Mouse (Mus musculus) forebrain, embryonic 10.5 days (tissue): Measurements from ENCODE around the gene Frem1. TPM values are rescaled to one million over a fixed set of nuclear protein-coding genes. Genes with fewer than 3 reads are reported as not detected.

Experiments
- DNase-seq: peaks from one replicate; pipeline ENCODE4 v3.0.0-alpha.2; 2017; ENCODE audit warnings: low spot score; ENCODE audit errors: extremely low spot score
- H3K27ac ChIP-seq: fragments of 300-500 bp; sonication (generic); 2 replicates; pipeline ENCODE4 v1.5.1; 2016; ENCODE audit warnings: mild to moderate bottlenecking
- H3K27me3 ChIP-seq: fragments of 300-500 bp; sonication (generic); 2 replicates; pipeline ENCODE4 v1.6.1; 2016; ENCODE audit warnings: mild to moderate bottlenecking; ENCODE audit not compliant: poor library complexity, severe bottlenecking
- H3K36me3 ChIP-seq: fragments of 300-500 bp; sonication (generic); replicated peaks from 2 replicates; pipeline ENCODE4 v1.6.1; 2016; ENCODE audit warnings: mild to moderate bottlenecking, moderate library complexity
- H3K4me1 ChIP-seq: fragments of 300-500 bp; sonication (generic); 2 replicates; pipeline ENCODE4 v1.6.1; 2016
- H3K4me3 ChIP-seq: fragments of 300-500 bp; sonication (generic); 2 replicates; pipeline ENCODE4 v1.5.1; 2016; ENCODE audit warnings: mild to moderate bottlenecking, moderate library complexity
- H3K9me3 ChIP-seq: fragments of 300-500 bp; sonication (generic); 2 replicates; pipeline ENCODE4 v1.6.1; 2016; ENCODE audit warnings: mild to moderate bottlenecking, moderate library complexity
- WGBS: fragments of 180-500 bp; shearing (Covaris S2); methylation state at CpG from one replicate; pipeline ENCODE4 v1.1.7; 2016; 5-methylcytosine and 5-hydroxymethylcytosine counted together
- polyA plus RNA-seq: library from polyadenylated mRNA; unstranded; fragments of >200 nt; fragmentation: Nextera tagmentation; extraction: Ambion mirVana; gene quantifications from 2 replicates; pipeline ENCODE4 v1.2.1, GENCODE M21; 2016

Gene Frem1
- polyA plus RNA-seq, 1 experiment from 2014 or later: 7.2 TPM

GRCm38 (mm10) chr4:82876656-82877055 lies 175.5 kb downstream of the Frem1 start:
- Histone ChIP-seq H3K9me3 (no peaks in the 10 kb centered on the region), H3K4me3 (no peak overlapping the region), H3K36me3 (no peaks in the 10 kb centered on the region), H3K4me1 (peaks cover 8% of the 10 kb centered on the region), H3K27ac (no peak overlapping the region), H3K27me3 (no peaks in the 10 kb centered on the region)
- 87% methylated on average over 2 of the region's 2 CpGs for WGBS
- DNase-seq: no peak

- 78% methylated on average over 4 of the region's 4 CpGs for WGBS
- no peak overlapping the region for H3K4me3 ChIP-seq
- H3K27ac ChIP-seq: no peak overlapping the region
- no peaks in the 10 kb centered on the region for H3K9me3 ChIP-seq
- H3K27me3 ChIP-seq: no peaks in the 10 kb centered on the region
- no peaks in the 10 kb centered on the region for H3K36me3 ChIP-seq
- no peak for DNase-seq
- peaks cover 8% of the 10 kb centered on the region for H3K4me1 ChIP-seq
These were observed 176.6 kb downstream of the Frem1 start for GRCm38 (mm10) chr4:82875532-82875931.

GRCm38 (mm10) chr4:82874791-82875190 lies 177.3 kb downstream of the Frem1 start:
- H3K4me1 ChIP-seq: peaks cover 8% of the 10 kb centered on the region
- no peaks in the 10 kb centered on the region for H3K36me3 ChIP-seq
- no peaks in the 10 kb centered on the region for H3K9me3 ChIP-seq
- no peaks in the 10 kb centered on the region for H3K27me3 ChIP-seq
- WGBS: 65% methylated on average over 4 of the region's 4 CpGs
- no peak for DNase-seq
- no peak overlapping the region for H3K4me3 ChIP-seq
- no peak overlapping the region for H3K27ac ChIP-seq

GRCm38 (mm10) chr4:82872548-82872947 lies 179.6 kb downstream of the Frem1 start:
- H3K9me3 ChIP-seq: no peaks in the 10 kb centered on the region
- no peaks in the 10 kb centered on the region for H3K36me3 ChIP-seq

GRCm38 (mm10) chr4:82872121-82872520 lies 180.0 kb downstream of the Frem1 start:
- 51% methylated on average over 6 of the region's 6 CpGs for WGBS
- H3K27ac ChIP-seq: no peak overlapping the region
- H3K36me3 ChIP-seq: no peaks in the 10 kb centered on the region
- no peaks in the 10 kb centered on the region for H3K27me3 ChIP-seq
- H3K4me3 ChIP-seq: no peak overlapping the region
- no peaks in the 10 kb centered on the region for H3K9me3 ChIP-seq
- no peak for DNase-seq
- H3K4me1 ChIP-seq: peaks cover 8% of the 10 kb centered on the region

More at GRCm38 (mm10) chr4:82872548-82872947, 179.6 kb downstream of the Frem1 start:
- no peaks in the 10 kb centered on the region for H3K27me3 ChIP-seq
- peaks cover 8% of the 10 kb centered on the region for H3K4me1 ChIP-seq
- no peak overlapping the region for H3K27ac ChIP-seq
- DNase-seq: no peak
- 86% methylated on average over 4 of the region's 4 CpGs for WGBS
- H3K4me3 ChIP-seq: no peak overlapping the region

- Histone ChIP-seq H3K27ac (no peak overlapping the region), H3K4me3 (no peak overlapping the region), H3K27me3 (no peaks in the 10 kb centered on the region), H3K36me3 (no peaks in the 10 kb centered on the region), H3K4me1 (peaks cover 8% of the 10 kb centered on the region), H3K9me3 (no peaks in the 10 kb centered on the region)
- WGBS: 89% methylated on average over 6 of the region's 6 CpGs
- no peak for DNase-seq
These were observed 181.2 kb downstream of the Frem1 start for GRCm38 (mm10) chr4:82870931-82871330.

GRCm38 (mm10) chr4:82867731-82868445 lies 184.3 kb downstream of the Frem1 start:
- no peaks in the 10 kb centered on the region for H3K36me3 ChIP-seq
- 89% methylated on average over 5 of the region's 5 CpGs for WGBS
- H3K4me1 ChIP-seq: peaks cover 8% of the 10 kb centered on the region
- H3K27ac ChIP-seq: no peak overlapping the region
- H3K27me3 ChIP-seq: no peaks in the 10 kb centered on the region
- H3K4me3 ChIP-seq: no peak overlapping the region
- no peak for DNase-seq
- no peaks in the 10 kb centered on the region for H3K9me3 ChIP-seq

- no peaks in the 10 kb centered on the region for H3K9me3 ChIP-seq
- H3K27ac ChIP-seq: no peak overlapping the region
- no peaks in the 10 kb centered on the region for H3K36me3 ChIP-seq
- peaks cover 1% of the 10 kb centered on the region; the same call in 1 of the 2 replicates for H3K4me1 ChIP-seq
- H3K27me3 ChIP-seq: no peaks in the 10 kb centered on the region
- 40% methylated on average over 4 of the region's 4 CpGs for WGBS
- DNase-seq: no peak
- H3K4me3 ChIP-seq: no peak overlapping the region
These were observed 185.0 kb downstream of the Frem1 start for GRCm38 (mm10) chr4:82867111-82867510.

GRCm38 (mm10) chr4:82864974-82865699 lies 187.0 kb downstream of the Frem1 start:
- Histone ChIP-seq H3K4me1 (no peaks in the 10 kb centered on the region), H3K4me3 (no peak overlapping the region), H3K27ac (no peak overlapping the region), H3K36me3 (no peaks in the 10 kb centered on the region), H3K9me3 (no peaks in the 10 kb centered on the region), H3K27me3 (no peaks in the 10 kb centered on the region)
- 83% methylated on average over 8 of the region's 8 CpGs for WGBS
- no peak for DNase-seq

- Histone ChIP-seq H3K36me3 (no peaks in the 10 kb centered on the region), H3K27ac (no peak overlapping the region), H3K4me3 (no peak overlapping the region), H3K9me3 (no peaks in the 10 kb centered on the region), H3K27me3 (no peaks in the 10 kb centered on the region), H3K4me1 (peaks cover 13% of the 10 kb centered on the region)
- WGBS: 87% methylated on average over 8 of the region's 8 CpGs
- DNase-seq: no peak
These were observed 188.8 kb downstream of the Frem1 start for GRCm38 (mm10) chr4:82863316-82863715.

- no peak overlapping the region for H3K4me3 ChIP-seq
- no peak overlapping the region for H3K27ac ChIP-seq
- no peaks in the 10 kb centered on the region for H3K9me3 ChIP-seq
- no peaks in the 10 kb centered on the region for H3K36me3 ChIP-seq
- no peak for DNase-seq
- no peaks in the 10 kb centered on the region for H3K27me3 ChIP-seq
- peaks cover 17% of the 10 kb centered on the region for H3K4me1 ChIP-seq
- 91% methylated on average over 2 of the region's 2 CpGs for WGBS
These were observed 190.7 kb downstream of the Frem1 start for GRCm38 (mm10) chr4:82861451-82861850.

- Histone ChIP-seq H3K27ac (no peak overlapping the region), H3K27me3 (no peaks in the 10 kb centered on the region), H3K4me1 (peaks cover 17% of the 10 kb centered on the region), H3K9me3 (no peaks in the 10 kb centered on the region), H3K4me3 (no peak overlapping the region), H3K36me3 (no peaks in the 10 kb centered on the region)
- DNase-seq: no peak
- WGBS: 54% methylated on average over 3 of the region's 3 CpGs
These were observed 191.6 kb downstream of the Frem1 start for GRCm38 (mm10) chr4:82860566-82860965.
